Mouse (Mus musculus) layer of hippocampus, adult 2 months (tissue): ENCODE results near the gene Eif4b. TPM values are rescaled to one million over a fixed set of nuclear protein-coding genes. Genes with fewer than 3 reads are reported as not detected.
A peak's percentile ranks its signal among the peaks of the same experiment; 100 is the strongest.
"Not testable (repeated sequence)": the region's sequence is repeated elsewhere in the genome, so short reads cannot be mapped to it uniquely, and the experiment has no call there.

Experiments
- DNase-seq, 2 experiments: peaks; one replicate each; pipeline ENCODE4 v3.0.0; 2022; ENCODE audit warnings: low spot score in 2 of 2
- H3K27ac ChIP-seq: fragments of 200-600 bp; 2 replicates; pipeline ENCODE4 v1.8.1; 2022
- H3K4me3 ChIP-seq: fragments of 200-600 bp; 2 replicates; pipeline ENCODE4 v1.8.1; 2022; ENCODE audit warnings: mild to moderate bottlenecking
- CTCF ChIP-seq: fragments of 200-600 bp; conservative IDR thresholded peaks from 2 replicates; pipeline ENCODE4 v1.8.1; 2022; ENCODE audit warnings: antibody characterized with exemption, mild to moderate bottlenecking, moderate library complexity
- total RNA-seq, 2 experiments: library from RNA; stranded (reverse); gene quantifications; 2 replicates each; pipeline ENCODE4 v1.2.3; 2021

Gene Eif4b
- total RNA-seq, 2 experiments from 2014 or later, result 196 to 199 TPM

DNA sequence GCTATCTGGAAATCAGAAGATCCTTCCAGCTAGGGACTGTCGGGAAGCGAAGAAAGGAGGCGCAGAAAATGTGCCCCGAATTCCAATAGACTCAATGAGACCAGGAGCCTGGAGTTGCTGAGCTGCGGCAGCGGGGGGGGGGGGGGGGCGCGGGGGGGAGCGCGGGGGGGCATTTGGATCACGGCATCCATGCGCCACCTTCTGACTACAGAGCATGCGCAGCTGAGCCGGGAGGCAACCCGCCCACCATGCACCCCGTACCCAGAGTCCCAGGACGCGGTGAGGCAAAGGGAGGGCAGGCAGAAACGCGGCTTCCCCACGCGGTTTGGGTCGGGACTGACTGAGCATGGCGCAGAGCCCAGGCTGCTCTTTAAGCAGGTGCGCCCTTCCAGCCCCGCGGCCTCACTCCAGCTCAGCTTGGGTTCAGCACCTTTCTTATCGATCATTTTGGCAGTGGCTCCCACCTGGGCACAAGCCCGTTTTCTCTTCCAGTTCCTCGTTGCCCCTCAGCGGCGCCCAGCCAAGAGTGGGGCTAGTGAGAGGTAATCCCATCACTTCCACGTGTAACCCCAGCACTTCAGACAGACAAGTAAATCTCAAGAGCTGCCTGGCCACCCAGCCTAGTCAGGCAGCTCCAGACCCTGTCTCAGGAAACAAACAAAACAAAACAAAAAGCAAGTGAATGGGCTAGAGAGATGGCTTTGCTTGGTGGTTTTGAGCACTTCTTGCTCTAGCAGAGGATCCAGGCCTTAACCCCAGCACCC is 21.5 kb upstream of the Eif4b start:
- peak overlapping the region; percentile 54 for H3K4me3 ChIP-seq
- TF ChIP-seq CTCF, result peak; percentile 43
- peak; percentile 47 to 57 for DNase-seq
- peak overlapping the region; percentile 86 for H3K27ac ChIP-seq

DNA sequence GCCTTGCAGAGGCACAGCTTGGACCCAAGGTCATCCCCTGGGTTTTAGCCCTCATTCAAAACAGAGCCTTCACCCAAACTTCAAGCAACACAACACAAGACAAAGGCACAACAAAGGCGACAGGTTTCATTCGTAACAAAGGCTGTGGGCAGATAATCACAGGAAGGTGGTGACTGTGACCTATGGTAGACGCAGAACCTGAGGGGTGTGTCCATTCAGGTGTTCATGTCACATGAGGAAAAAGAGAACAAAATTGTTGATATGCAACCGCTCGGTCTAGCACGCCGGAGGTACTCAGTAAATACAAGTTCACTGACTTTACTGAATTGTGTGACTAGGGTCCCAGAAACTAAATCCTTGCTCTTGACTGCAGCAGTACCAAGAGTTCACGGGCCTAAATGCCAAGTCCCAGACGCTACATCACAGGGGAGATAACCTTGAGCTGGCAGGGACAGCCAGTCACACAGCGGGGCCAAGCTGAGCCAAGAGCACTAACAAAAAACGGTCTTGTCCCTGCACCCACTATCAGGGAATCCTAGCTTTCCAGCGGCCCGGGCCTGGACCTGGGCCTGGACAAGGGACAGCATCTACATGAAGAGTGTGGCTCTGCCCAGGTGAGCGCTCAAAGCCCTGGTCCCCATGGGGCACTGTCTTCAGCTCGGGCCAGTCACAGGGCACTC is 16.9 kb upstream of the Eif4b start:
- TF ChIP-seq CTCF, result no peak
- H3K4me3 ChIP-seq, result no peak overlapping the region
- H3K27ac ChIP-seq, result no peak overlapping the region
- DNase-seq, result no peak

GRCm38 (mm10) chr15:102065661-102066325 is 7.8 kb upstream of the Eif4b start:
- peak; percentile 100; the same call in 1 of the 2 replicates for TF ChIP-seq CTCF
- peak; percentile 88 to 96 for DNase-seq
- Histone ChIP-seq H3K27ac (no peak overlapping the region), H3K4me3 (no peak overlapping the region)

GRCm38 (mm10) chr15:102070476-102071467 is 2.8 kb upstream of the Eif4b start:
- H3K27ac ChIP-seq, result no peak overlapping the region
- H3K4me3 ChIP-seq, result no peak overlapping the region
- no peak for DNase-seq
- no peak for TF ChIP-seq CTCF

- peak overlapping the region; percentile 98 for H3K27ac ChIP-seq
- DNase-seq, result no peak
- no peak for TF ChIP-seq CTCF
- H3K4me3 ChIP-seq, result peak overlapping the region; percentile 84
Observed at GRCm38 (mm10) chr15:102072963-102073558, 512 bp upstream of the Eif4b start.

DNA sequence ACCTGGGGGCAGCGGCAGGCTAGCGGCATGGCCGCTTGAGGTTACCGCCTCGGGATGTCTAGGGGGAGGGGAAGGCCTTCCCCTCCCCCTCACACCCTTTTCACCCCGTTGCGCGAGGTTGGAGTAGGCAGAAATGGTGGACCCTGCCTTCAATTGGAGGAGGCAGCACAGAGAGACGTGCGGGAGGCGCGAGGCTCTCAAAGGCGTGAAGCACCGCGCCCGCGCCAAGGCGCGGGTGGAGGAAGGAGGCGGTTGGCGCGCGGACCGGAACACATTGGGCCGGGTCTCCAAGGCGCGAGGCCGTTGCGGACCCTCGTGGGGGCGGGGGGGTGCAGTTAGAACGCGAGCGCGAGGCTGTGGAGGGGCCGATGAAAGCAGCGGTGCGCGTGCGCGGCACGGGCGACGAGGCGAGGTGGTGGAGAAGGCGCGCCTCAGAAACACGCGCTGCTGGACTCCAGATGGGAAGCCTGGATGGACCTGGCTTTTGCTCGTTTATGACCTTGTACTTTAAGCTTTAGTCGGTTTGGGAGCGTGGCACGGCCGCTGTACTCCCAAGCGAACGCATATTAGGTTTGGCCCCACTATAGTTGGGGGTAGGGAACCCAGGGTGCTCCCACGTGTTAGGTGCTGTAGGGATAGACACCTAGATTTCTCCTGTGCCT is 628 bp downstream of the Eif4b start:
- no peak for TF ChIP-seq CTCF
- Histone ChIP-seq H3K4me3 (peak overlapping the region; percentile 84), H3K27ac (peak overlapping the region; percentile 98)
- DNase-seq, result peak in 1 of 2 experiments; percentile 54

DNA sequence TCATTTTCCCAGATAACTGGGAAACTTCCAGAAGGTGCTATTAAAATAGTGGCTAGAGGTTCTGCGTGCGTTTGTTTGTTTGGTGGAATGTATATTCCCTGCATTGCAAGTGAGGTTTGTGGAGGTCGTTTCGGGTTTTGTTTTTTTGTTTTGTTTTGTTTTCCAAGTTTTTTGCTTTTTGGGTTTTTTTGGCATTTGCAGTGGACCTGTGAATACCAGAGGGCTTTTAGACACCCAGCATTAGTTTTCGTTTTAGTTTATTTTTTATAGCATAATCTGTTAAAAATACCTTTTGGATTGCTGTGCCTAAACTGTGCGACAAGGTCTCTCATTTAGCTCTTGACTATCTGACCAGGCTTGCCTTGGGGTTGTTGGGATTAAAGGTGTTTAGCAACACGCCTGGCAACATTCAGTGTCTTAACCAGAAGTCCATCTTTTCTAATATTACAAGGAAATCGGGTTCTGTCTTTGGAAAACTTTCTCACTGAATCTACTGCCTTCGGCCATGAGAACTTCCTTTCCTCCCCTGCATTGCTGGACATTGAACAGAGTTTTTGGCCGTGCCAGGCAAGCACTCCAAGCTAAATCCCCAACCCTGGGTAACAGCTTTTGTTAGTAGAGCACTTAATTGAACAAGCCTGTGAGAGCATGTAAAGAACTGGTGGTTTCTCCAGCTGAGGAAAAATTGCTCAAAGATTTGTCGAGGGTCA is 1.5 kb downstream of the Eif4b start:
- peak overlapping the region; percentile 84 for H3K4me3 ChIP-seq
- no peak for TF ChIP-seq CTCF
- H3K27ac ChIP-seq, result peak overlapping the region; percentile 98; the same call in 1 of the 2 replicates

DNA sequence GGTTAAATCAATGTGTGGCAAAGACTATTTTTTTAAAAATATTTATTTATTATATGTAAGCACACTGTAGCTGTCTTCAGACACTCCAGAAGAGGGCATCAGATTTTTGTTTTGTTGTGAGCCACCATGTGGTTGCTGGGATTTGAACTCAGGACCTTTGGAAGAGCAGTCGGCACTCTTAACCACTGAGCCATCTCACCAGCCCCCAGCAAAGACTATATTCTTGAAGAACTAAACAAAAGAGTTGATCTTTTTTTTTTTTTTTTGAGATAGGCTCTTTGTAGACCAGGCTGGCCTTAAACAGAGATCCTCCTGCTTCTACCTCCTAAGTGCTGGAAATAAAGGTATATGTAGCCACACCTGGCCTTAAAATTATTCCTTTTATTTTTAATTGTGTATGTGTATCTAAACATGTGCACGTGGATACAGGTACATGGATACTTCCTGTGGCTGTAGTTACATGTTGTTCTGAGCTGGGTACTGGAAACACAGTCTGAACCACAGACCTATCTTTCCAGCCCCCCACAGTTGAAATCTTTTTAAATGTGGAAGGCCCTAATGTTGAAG is 3.6 kb downstream of the Eif4b start:
- Histone ChIP-seq H3K4me3 (no peak overlapping the region), H3K27ac (no peak overlapping the region)
- no peak for DNase-seq
- TF ChIP-seq CTCF, result no peak

More for the DNA sequence above, 1.5 kb downstream of the Eif4b start:
- DNase-seq, result no peak

GRCm38 (mm10) chr15:102079221-102079620 is 5.6 kb downstream of the Eif4b start:
- no peak overlapping the region for H3K27ac ChIP-seq
- DNase-seq, result no peak
- TF ChIP-seq CTCF, result no peak
- no peak overlapping the region for H3K4me3 ChIP-seq

GRCm38 (mm10) chr15:102079924-102080323 is 6.4 kb downstream of the Eif4b start:
- DNase-seq, H3K4me3 ChIP-seq, H3K27ac ChIP-seq: not testable (repeated sequence)
